Mouse (Mus musculus) lung, postnatal 0 days (tissue): ENCODE measurements around the gene Kif5a.

Experiments
- CTCF ChIP-seq: IDR thresholded peaks from 2 replicates; pipeline ENCODE4 v1.5.1; 2016; ENCODE audit warnings: antibody characterized with exemption, mild to moderate bottlenecking
- EP300 ChIP-seq: IDR thresholded peaks from 2 replicates; pipeline ENCODE4 v1.6.1; 2016; ENCODE audit warnings: antibody characterized with exemption, mild to moderate bottlenecking, control low read depth

- TF ChIP-seq CTCF (no peak), EP300 (no peak)
These were observed 64.7 kb downstream of the Kif5a start for GRCm38 (mm10) chr10:127198492-127198891.
